8 mouse cellular contexts compared by ENCODE assay signal in genomic region chr16:38475681-38476311, GRCm38 (mm10). TPM values are rescaled to one million over a fixed set of nuclear protein-coding genes. Genes with fewer than 3 reads are reported as not detected.
DNase-seq lines count a peak whose midpoint lies in the region; ATAC-seq lines count a peak whose summit lies in the region.

No protein-coding gene starts in this region.

- no peaks in the 10 kb centered on the region for H3K9me3 ChIP-seq in heart, embryonic 14.5 days (ENCODE audit: control insufficient read depth, low read length)
- H3K9me3 ChIP-seq in hindbrain, embryonic 11.5 days (ENCODE audit: control insufficient read depth, low read length), result no peaks in the 10 kb centered on the region
- H3K9me3 ChIP-seq in midbrain, embryonic 10.5 days (replicated peaks), result no peaks in the 10 kb centered on the region

- intact Hi-C loops in heart, postnatal 36 days (cut with DNase I), result no loop called here

- DNase-seq in heart, postnatal 36 days, result no peak
- DNase-seq in MN1 (ENCODE audit: low spot score), result peak; percentile 18
- DNase-seq in hindbrain, embryonic 11.5 days (ENCODE audit: low spot score), result no peak
- DNase-seq in midbrain, embryonic 10.5 days (ENCODE audit: low spot score), result no peak
- DNase-seq in right cerebral cortex, postnatal 25 days, result no peak
- no peak for DNase-seq in B cell, adult 2 months
- DNase-seq in layer of hippocampus, postnatal 36 days, result no peak

- 18% methylated on average over 4 of the region's 4 CpGs for WGBS in heart, embryonic 14.5 days
- WGBS in hindbrain, embryonic 11.5 days, result 60% methylated on average over 4 of the region's 4 CpGs
- whole genome bisulfite sequencing in midbrain, embryonic 10.5 days, result 63% methylated on average over 4 of the region's 4 CpGs

- H3K4me3 ChIP-seq in heart, embryonic 14.5 days (ENCODE audit: control insufficient read depth in 1 of 2, insufficient read depth in 1 of 2, low read depth in 1 of 2, low read length in 2 of 2), result peak overlapping the region; percentile 35 to 44; a peak in 3 of 4 replicates
- no peak overlapping the region for H3K4me3 ChIP-seq in hindbrain, embryonic 11.5 days (ENCODE audit: low read depth, low read length)
- peak overlapping the region; percentile 52 for H3K4me3 ChIP-seq in midbrain, embryonic 10.5 days

- ATAC-seq in heart, embryonic 14.5 days (ENCODE audit: insufficient number of reproducible peaks, insufficient read depth, low FRiP score, low read depth), result 0 out of 2 replicates have a peak, but pooled peaks have one; percentile 2
- ATAC-seq in hindbrain, embryonic 11.5 days (ENCODE audit: low FRiP score), result no peak

- no peaks in the 10 kb centered on the region for H3K36me3 ChIP-seq in heart, embryonic 14.5 days (ENCODE audit: control insufficient read depth, insufficient read depth, low read length)
- H3K36me3 ChIP-seq in hindbrain, embryonic 11.5 days (ENCODE audit: control insufficient read depth, insufficient read depth, low read length), result no peaks in the 10 kb centered on the region
- no peaks in the 10 kb centered on the region for H3K36me3 ChIP-seq in midbrain, embryonic 10.5 days

- peaks cover 5 to 8% of the 10 kb centered on the region in 2 experiments; a peak in 3 of 4 replicates for H3K4me1 ChIP-seq in heart, embryonic 14.5 days (ENCODE audit: control insufficient read depth in 2 of 2, insufficient read depth in 2 of 2, low read length in 2 of 2)
- no peaks in the 10 kb centered on the region for H3K4me1 ChIP-seq in hindbrain, embryonic 11.5 days (replicated peaks; ENCODE audit: control insufficient read depth, insufficient read depth, low read length)
- H3K4me1 ChIP-seq in midbrain, embryonic 10.5 days, result peaks cover 11% of the 10 kb centered on the region

- no peaks in the 10 kb centered on the region for H3K27me3 ChIP-seq in heart, embryonic 14.5 days (ENCODE audit: control insufficient read depth, insufficient read depth, low read length)
- H3K27me3 ChIP-seq in hindbrain, embryonic 11.5 days (ENCODE audit: control insufficient read depth, insufficient read depth, low read length), result no peaks in the 10 kb centered on the region
- peaks cover 11% of the 10 kb centered on the region; the same call in 1 of the 2 replicates for H3K27me3 ChIP-seq in midbrain, embryonic 10.5 days (ENCODE audit: low read depth, poor library complexity, severe bottlenecking)

- peak overlapping the region; percentile 71 for H3K9ac ChIP-seq in heart, embryonic 14.5 days (ENCODE audit: low read length)
- H3K9ac ChIP-seq in hindbrain, embryonic 11.5 days (ENCODE audit: low read depth, low read length), result no peak overlapping the region

- peak overlapping the region; percentile 85 to 89 for H3K27ac ChIP-seq in heart, embryonic 14.5 days (replicated peaks in 1 of 2; ENCODE audit: control insufficient read depth in 1 of 2, insufficient read depth in 1 of 2, low read depth in 2 of 2, low read length in 2 of 2)
- H3K27ac ChIP-seq in hindbrain, embryonic 11.5 days (ENCODE audit: low read depth, low read length), result no peak overlapping the region
- peak overlapping the region; percentile 78; the same call in 1 of the 2 replicates for H3K27ac ChIP-seq in midbrain, embryonic 10.5 days (replicated peaks)

- H3K4me2 ChIP-seq in heart, embryonic 14.5 days (ENCODE audit: low read length), result peak overlapping the region; percentile 74
- peak overlapping the region; percentile 54 for H3K4me2 ChIP-seq in hindbrain, embryonic 11.5 days (replicated peaks; ENCODE audit: low read depth, low read length)

RNA-seq across cellular contexts. Expression of gene Cd80, which starts 20.4 kb away (rescaled TPM):
- 0.38 and 0.73 TPM in 2 replicates for polyA plus RNA-seq in heart, embryonic 14.5 days (2014; fragmentation: Nextera tagmentation; extraction: Ambion mirVana)
- under 1 TPM; 0.56 to 0.79 TPM for total RNA-seq in heart, postnatal 36 days (2021)
- 0.33 and 0.73 TPM in 2 replicates for polyA plus RNA-seq in hindbrain, embryonic 11.5 days (2014; fragmentation: Nextera tagmentation; extraction: Ambion mirVana)
- polyA plus RNA-seq in midbrain, embryonic 10.5 days (2016; fragmentation: Nextera tagmentation; extraction: Ambion mirVana), result 0.23 and 0.67 TPM in 2 replicates
- total RNA-seq in layer of hippocampus, postnatal 36 days (2021), result under 1 TPM; 0.35 to 0.71 TPM

RNA-seq across cellular contexts. Expression of gene Adprh, which starts 23.3 kb away (rescaled TPM):
- 78.7 and 90.5 TPM in 2 replicates for polyA plus RNA-seq in heart, embryonic 14.5 days (2014; fragmentation: Nextera tagmentation; extraction: Ambion mirVana)
- total RNA-seq in heart, postnatal 36 days (2021), result 10 to 100 TPM; 22.8 to 23.1 TPM
- polyA plus RNA-seq in hindbrain, embryonic 11.5 days (2014; fragmentation: Nextera tagmentation; extraction: Ambion mirVana), result 116 and 125 TPM in 2 replicates
- polyA plus RNA-seq in midbrain, embryonic 10.5 days (2016; fragmentation: Nextera tagmentation; extraction: Ambion mirVana), result 144 and 150 TPM in 2 replicates
- total RNA-seq in layer of hippocampus, postnatal 36 days (2021), result 10 to 100 TPM; 53.0 to 57.7 TPM

RNA-seq across cellular contexts. Expression of gene Pla1a, which starts 42.9 kb away (rescaled TPM):
- polyA plus RNA-seq in heart, embryonic 14.5 days (2014; fragmentation: Nextera tagmentation; extraction: Ambion mirVana), result 1.3 and 1.8 TPM in 2 replicates
- 10 to 100 TPM in 1 of 2 experiments, 1 to 10 TPM in 1; 9.1 to 10.1 TPM for total RNA-seq in heart, postnatal 36 days (2021)
- polyA plus RNA-seq in hindbrain, embryonic 11.5 days (2014; fragmentation: Nextera tagmentation; extraction: Ambion mirVana), result 0.14 and 0.28 TPM in 2 replicates
- 0.07 and 0.11 TPM in 2 replicates for polyA plus RNA-seq in midbrain, embryonic 10.5 days (2016; fragmentation: Nextera tagmentation; extraction: Ambion mirVana)
- under 1 TPM; 0.63 to 0.92 TPM for total RNA-seq in layer of hippocampus, postnatal 36 days (2021)

RNA-seq across cellular contexts. Expression of gene Timmdc1, which starts 46.7 kb away (rescaled TPM):
- 34.4 and 35.8 TPM in 2 replicates for polyA plus RNA-seq in heart, embryonic 14.5 days (2014; fragmentation: Nextera tagmentation; extraction: Ambion mirVana)
- 10 to 100 TPM; 62.4 to 74.4 TPM for total RNA-seq in heart, postnatal 36 days (2021)
- polyA plus RNA-seq in hindbrain, embryonic 11.5 days (2014; fragmentation: Nextera tagmentation; extraction: Ambion mirVana), result 26.9 and 35.6 TPM in 2 replicates
- 35.4 and 38.4 TPM in 2 replicates for polyA plus RNA-seq in midbrain, embryonic 10.5 days (2016; fragmentation: Nextera tagmentation; extraction: Ambion mirVana)
- total RNA-seq in layer of hippocampus, postnatal 36 days (2021), result 10 to 100 TPM; 30.8 to 35.8 TPM
